Mouse (Mus musculus): ENCODE data around the gene Nup62.

Gene Nup62

GRCm38 (mm10) chr7:44849416-44850111, 33.7 kb downstream of the Nup62 start:
- peak; percentile 89 for DNase-seq (ENCODE audit: low spot score)

GRCm38 (mm10) chr7:44850146-44850545, 34.3 kb downstream of the Nup62 start:
- peak; percentile 70 for DNase-seq (ENCODE audit: low spot score)

GRCm38 (mm10) chr7:44850789-44851624, 35.1 kb downstream of the Nup62 start:
- no peak for DNase-seq (ENCODE audit: low spot score)

GRCm38 (mm10) chr7:44851625-44852234, 35.8 kb downstream of the Nup62 start:
- no peak for DNase-seq (ENCODE audit: low spot score)

- DNase-seq (ENCODE audit: low spot score), result no peak
Observed at GRCm38 (mm10) chr7:44852259-44853027, 36.6 kb downstream of the Nup62 start.

- DNase-seq (ENCODE audit: low spot score), result no peak
Observed at GRCm38 (mm10) chr7:44853065-44853464, 37.2 kb downstream of the Nup62 start.

- DNase-seq (ENCODE audit: low spot score), result no peak
Observed at GRCm38 (mm10) chr7:44853596-44854355, 37.9 kb downstream of the Nup62 start.

- peak; percentile 83 for DNase-seq (ENCODE audit: low spot score)
Observed at GRCm38 (mm10) chr7:44854356-44855031, 38.6 kb downstream of the Nup62 start.

- DNase-seq (ENCODE audit: low spot score), result no peak
Observed at GRCm38 (mm10) chr7:44855036-44855435, 39.1 kb downstream of the Nup62 start.

GRCm38 (mm10) chr7:44856265-44856916, 40.5 kb downstream of the Nup62 start:
- DNase-seq (ENCODE audit: low spot score), result peak; percentile 50

GRCm38 (mm10) chr7:44857042-44857552, 41.2 kb downstream of the Nup62 start, which contains the start of gene Pnkp:
Pnkp (plus strand) TSS chr7:44857139.
- DNase-seq (ENCODE audit: low spot score), result peak; percentile 85

- peak; percentile 80 for DNase-seq (ENCODE audit: low spot score)
Observed at GRCm38 (mm10) chr7:44857905-44858304, 42.0 kb downstream of the Nup62 start.

- DNase-seq (ENCODE audit: low spot score), result no peak
Observed at GRCm38 (mm10) chr7:44859896-44860295, 44.0 kb downstream of the Nup62 start.

GRCm38 (mm10) chr7:44860576-44861428, 44.9 kb downstream of the Nup62 start:
- DNase-seq (ENCODE audit: low spot score), result peak; percentile 61

GRCm38 (mm10) chr7:44861429-44861816, 45.5 kb downstream of the Nup62 start:
- no peak for DNase-seq (ENCODE audit: low spot score)

GRCm38 (mm10) chr7:44862434-44862833, 46.5 kb downstream of the Nup62 start:
- DNase-seq (ENCODE audit: low spot score), result no peak

- DNase-seq (ENCODE audit: low spot score), result no peak
Observed at GRCm38 (mm10) chr7:44863210-44863609, 47.3 kb downstream of the Nup62 start.

GRCm38 (mm10) chr7:44863982-44864494, 48.1 kb downstream of the Nup62 start:
- no peak for DNase-seq (ENCODE audit: low spot score)
